Mouse (Mus musculus) intestine, embryonic 15.5 days (tissue): ENCODE results near the gene Tmem8. TPM values are rescaled to one million over a fixed set of nuclear protein-coding genes. Genes with fewer than 3 reads are reported as not detected.

ENCODE experiments used
- ATAC-seq: fragments of 200-750 bp; cut with Nextera tagmentation; 2 replicates; pipeline ENCODE4 v1.8.0; 2017; ENCODE audit warnings: moderate TSS enrichment, moderate library complexity
- H3K27ac ChIP-seq: fragments of 300-500 bp; sonication (generic); 2 replicates; pipeline ENCODE4 v1.5.1; 2015; ENCODE audit warnings: mild to moderate bottlenecking, inconsistent platforms
- H3K27me3 ChIP-seq: fragments of 300-500 bp; sonication (generic); replicated peaks from 2 replicates; pipeline ENCODE4 v1.6.1; 2015; ENCODE audit warnings: inconsistent platforms
- H3K36me3 ChIP-seq: fragments of 300-500 bp; sonication (generic); 2 replicates; pipeline ENCODE4 v1.6.1; 2015; ENCODE audit warnings: inconsistent platforms
- H3K4me1 ChIP-seq: fragments of 300-500 bp; sonication (generic); replicated peaks from 2 replicates; pipeline ENCODE4 v1.6.1; 2015; ENCODE audit warnings: inconsistent platforms
- H3K4me2 ChIP-seq: fragments of 300-500 bp; sonication (generic); replicated peaks from 2 replicates; pipeline ENCODE4 v1.6.1; 2015; ENCODE audit warnings: mild to moderate bottlenecking, inconsistent platforms
- H3K4me3 ChIP-seq: fragments of 300-500 bp; sonication (generic); replicated peaks from 2 replicates; pipeline ENCODE4 v1.5.1; 2015; ENCODE audit warnings: inconsistent platforms
- H3K9ac ChIP-seq: fragments of 300-500 bp; sonication (generic); 2 replicates; pipeline ENCODE4 v1.6.1; 2015; ENCODE audit warnings: inconsistent platforms
- H3K9me3 ChIP-seq: fragments of 300-500 bp; sonication (generic); 2 replicates; pipeline ENCODE4 v1.6.1; 2016; ENCODE audit warnings: inconsistent platforms
- WGBS: fragments of 180-500 bp; shearing (Covaris S2); methylation state at CpG from one replicate; pipeline ENCODE4 v1.1.7; 2015; 5-methylcytosine and 5-hydroxymethylcytosine counted together
- polyA plus RNA-seq: library from polyadenylated mRNA; unstranded; fragments of >200 nt; fragmentation: Nextera tagmentation; extraction: Ambion mirVana; gene quantifications from 2 replicates; pipeline ENCODE4 v1.2.1, GENCODE M21; 2015

Tmem8 gene
- polyA plus RNA-seq, 1 experiment from 2014 or later = 8.7 TPM

GRCm38 (mm10) chr17:26168039-26168438, 54.9 kb downstream of the Tmem8 start:
- no peak overlapping the region for H3K27ac ChIP-seq
- H3K27me3 ChIP-seq = no peaks in the 10 kb centered on the region
- H3K4me2 ChIP-seq = no peak overlapping the region
- no peak for ATAC-seq
- no peaks in the 10 kb centered on the region for H3K9me3 ChIP-seq
- no peak overlapping the region for H3K4me3 ChIP-seq
- H3K36me3 ChIP-seq = no peaks in the 10 kb centered on the region
- H3K4me1 ChIP-seq = no peaks in the 10 kb centered on the region
- no peak overlapping the region for H3K9ac ChIP-seq
- 79% methylated on average over 2 of the region's 2 CpGs for WGBS

Other genes with a start within 250 kb of the Tmem8 start
- gene Mcrip2, start 244.5 kb upstream of the Tmem8 start, polyA plus RNA-seq = 73.0 and 77.0 TPM in 2 replicates
- gene Mettl26, start 238.2 kb upstream of the Tmem8 start, polyA plus RNA-seq = 53.5 and 67.8 TPM in 2 replicates
- 0.29 and 0.36 TPM in 2 replicates for gene Wfikkn1, start 232.4 kb upstream of the Tmem8 start, polyA plus RNA-seq
- 21.4 and 24.9 TPM in 2 replicates for gene Rab40c, start 193.6 kb upstream of the Tmem8 start, polyA plus RNA-seq
- 52.1 and 56.4 TPM in 2 replicates for gene Pigq, start 168.4 kb upstream of the Tmem8 start, polyA plus RNA-seq
- 0.10 and 0.46 TPM in 2 replicates for gene Nhlrc4, start 168.3 kb upstream of the Tmem8 start, polyA plus RNA-seq
- gene A930017K11Rik, start 160.7 kb upstream of the Tmem8 start, polyA plus RNA-seq = 0.20 and 0.28 TPM in 2 replicates
- gene Capn15, start 127.5 kb upstream of the Tmem8 start, polyA plus RNA-seq = 18.5 and 25.1 TPM in 2 replicates
- 12.4 and 13.6 TPM in 2 replicates for gene Rab11fip3, start 43.7 kb upstream of the Tmem8 start, polyA plus RNA-seq
- gene Decr2, start 23.0 kb upstream of the Tmem8 start, polyA plus RNA-seq = 39.4 and 42.7 TPM in 2 replicates
- gene Nme4, start 17.7 kb upstream of the Tmem8 start, polyA plus RNA-seq = 96.7 and 107 TPM in 2 replicates
- gene Mrpl28, start 10.2 kb downstream of the Tmem8 start, polyA plus RNA-seq = 218 and 240 TPM in 2 replicates
- 14.2 and 17.8 TPM in 2 replicates for gene Axin1, start 25.4 kb downstream of the Tmem8 start, polyA plus RNA-seq
- 36.4 and 126 TPM in 2 replicates for gene Pdia2, start 85.8 kb downstream of the Tmem8 start, polyA plus RNA-seq
- 11.8 and 19.3 TPM in 2 replicates for gene Rgs11, start 89.7 kb downstream of the Tmem8 start, polyA plus RNA-seq
- 53.4 and 94.1 TPM in 2 replicates for gene Arhgdig, start 94.5 kb downstream of the Tmem8 start, polyA plus RNA-seq
- gene Fam234a, start 130.9 kb downstream of the Tmem8 start, polyA plus RNA-seq = 89.5 and 101 TPM in 2 replicates
- 82.9 and 93.8 TPM in 2 replicates for gene Luc7l, start 139.6 kb downstream of the Tmem8 start, polyA plus RNA-seq